Mouse (Mus musculus): ENCODE results near the gene Aldh3b1.

Aldh3b1 gene

DNA sequence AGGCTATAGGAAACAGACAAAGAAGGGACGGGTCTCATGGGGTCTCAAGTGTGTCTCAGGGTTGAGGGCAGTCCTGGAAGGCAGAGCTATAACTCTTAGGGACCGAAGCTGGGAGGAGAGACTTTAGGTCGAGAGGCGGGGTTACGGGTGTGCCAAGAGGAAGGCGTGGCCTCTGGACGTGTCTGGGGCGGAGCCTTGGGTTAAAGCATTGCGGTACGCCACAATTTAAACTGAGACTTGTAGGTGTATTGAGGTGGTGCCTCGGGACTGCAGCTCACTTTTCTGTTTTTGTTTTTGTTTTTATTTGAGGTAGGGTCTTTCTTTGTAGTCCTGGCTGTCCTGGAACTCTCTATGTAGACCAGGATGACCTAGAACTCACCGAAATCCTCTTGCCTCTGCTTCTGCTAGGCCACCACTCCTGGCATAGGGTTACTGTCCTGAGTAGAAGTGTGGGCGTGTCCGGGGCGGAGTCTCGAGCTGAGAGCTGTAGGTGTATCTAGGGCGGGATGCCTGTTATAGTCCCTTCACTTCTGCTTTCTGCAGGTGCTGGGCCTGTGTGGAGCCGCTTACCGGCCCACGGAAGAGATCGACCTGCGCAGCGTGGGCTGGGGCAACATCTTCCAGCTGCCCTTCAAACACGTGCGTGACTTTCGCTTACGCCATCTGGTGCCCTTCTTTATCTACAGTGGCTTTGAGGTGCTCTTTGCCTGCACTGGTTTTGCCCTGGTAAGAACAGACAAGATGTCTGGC is 13.6 kb upstream of the Aldh3b1 start:
- peak; percentile 69 for DNase-seq

DNA sequence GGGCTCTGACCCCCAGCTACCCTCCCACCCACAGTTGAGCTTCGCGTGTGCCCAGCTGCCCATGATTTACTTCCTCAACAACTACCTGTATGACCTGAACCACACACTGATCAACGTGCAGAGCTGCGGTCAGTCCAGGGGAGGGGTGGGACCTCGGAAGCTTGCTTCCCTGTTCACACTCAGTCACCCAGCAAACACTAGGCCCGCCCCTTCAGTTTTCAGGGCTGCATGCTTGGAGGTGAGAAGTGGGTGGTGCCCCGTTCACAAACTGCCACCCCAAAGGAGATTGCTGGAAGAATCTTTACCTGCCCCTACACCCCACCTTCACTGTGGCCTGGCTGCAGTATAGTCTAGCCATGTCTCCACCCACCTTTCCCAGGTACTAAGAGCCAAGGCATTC is 12.7 kb upstream of the Aldh3b1 start:
- no peak for DNase-seq

DNA sequence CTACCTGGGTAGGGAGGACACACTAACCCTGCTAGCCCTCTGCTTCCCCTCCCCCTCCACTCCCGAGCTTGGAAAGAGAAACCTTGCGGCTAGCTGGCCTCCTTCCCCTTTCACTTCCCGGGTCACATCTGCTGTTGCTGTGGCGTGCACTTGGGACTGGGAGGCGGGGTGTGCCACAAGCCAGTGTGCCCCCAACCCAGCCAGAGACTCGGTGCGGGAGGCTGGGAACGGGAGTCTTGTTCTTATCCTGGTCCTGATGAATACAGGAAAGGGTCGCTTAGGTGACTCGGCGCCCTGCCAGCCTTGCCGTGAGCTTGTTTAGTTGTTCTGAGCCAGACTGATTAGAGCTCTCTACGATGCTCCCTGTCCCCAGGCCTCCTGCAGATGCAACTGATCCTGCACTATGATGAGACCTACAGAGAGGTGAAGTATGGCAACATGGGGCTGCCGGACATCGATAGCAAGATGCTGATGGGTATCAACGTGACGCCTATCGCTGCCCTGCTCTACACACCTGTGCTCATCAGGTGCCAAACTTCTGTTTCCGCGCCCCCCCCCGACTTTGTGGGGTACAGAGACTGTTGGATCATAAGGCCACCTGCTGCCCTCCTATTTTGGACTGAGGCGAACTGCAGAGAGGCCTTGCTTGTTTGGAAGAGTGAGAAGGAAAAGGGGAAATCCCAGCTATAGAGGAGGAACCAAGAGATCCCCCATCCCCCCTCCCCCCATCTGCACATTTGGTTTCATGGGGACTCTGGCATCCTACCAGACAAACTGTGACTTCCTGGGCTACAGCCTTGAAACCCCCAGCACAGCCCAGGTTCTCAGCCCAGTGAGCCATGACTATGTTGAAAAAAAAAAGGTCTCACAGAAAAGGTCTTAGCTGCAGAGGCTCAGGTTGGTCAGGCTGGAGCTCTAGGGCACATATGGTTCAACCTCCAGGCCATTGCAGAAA is 6.6 kb upstream of the Aldh3b1 start:
- DNase-seq, result peak; percentile 60

DNA sequence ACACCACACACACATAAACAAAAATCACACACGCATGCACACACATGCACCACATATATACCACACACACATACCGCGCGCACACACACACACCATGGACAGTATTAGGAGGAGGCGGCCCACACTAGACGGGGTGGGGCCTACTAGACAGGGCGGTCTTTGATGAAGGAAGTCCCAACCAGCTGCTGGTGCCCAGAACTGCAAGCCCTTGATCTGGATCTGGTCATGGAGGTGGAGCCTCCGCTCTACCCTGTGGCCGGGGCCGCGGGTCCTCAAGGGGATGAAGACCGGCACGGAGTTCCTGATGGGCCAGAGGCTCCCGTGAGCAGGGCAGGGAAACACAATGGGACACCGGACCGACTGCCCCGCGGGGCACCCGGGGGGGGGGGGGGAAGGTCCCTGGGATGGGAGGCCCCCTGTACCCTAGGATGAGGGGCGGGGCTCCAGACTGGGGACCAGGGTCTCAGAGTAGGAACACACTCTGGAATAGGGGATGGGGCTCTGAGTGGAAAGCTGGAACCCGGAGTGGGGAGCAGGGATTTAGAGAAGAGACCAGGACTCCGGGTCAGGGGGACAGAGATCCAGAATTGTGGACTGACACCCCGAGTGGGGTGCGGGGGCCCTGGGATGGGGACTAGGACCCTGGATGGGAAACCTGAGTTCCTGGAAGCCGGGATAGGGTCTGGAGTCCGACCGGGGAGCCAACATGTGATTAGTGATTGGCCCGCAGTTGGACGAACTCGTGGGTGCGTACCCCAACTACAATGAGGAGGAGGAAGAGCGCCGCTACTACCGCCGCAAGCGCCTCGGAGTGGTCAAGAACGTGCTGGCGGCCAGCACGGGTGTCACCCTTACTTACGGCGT is 5.7 kb upstream of the Aldh3b1 start, which contains the start of gene Unc93b1:
TSS of gene Unc93b1 (plus strand) at position 155 of the 864 bp plus-strand sequence.
- DNase-seq, result peak; percentile 27

DNA sequence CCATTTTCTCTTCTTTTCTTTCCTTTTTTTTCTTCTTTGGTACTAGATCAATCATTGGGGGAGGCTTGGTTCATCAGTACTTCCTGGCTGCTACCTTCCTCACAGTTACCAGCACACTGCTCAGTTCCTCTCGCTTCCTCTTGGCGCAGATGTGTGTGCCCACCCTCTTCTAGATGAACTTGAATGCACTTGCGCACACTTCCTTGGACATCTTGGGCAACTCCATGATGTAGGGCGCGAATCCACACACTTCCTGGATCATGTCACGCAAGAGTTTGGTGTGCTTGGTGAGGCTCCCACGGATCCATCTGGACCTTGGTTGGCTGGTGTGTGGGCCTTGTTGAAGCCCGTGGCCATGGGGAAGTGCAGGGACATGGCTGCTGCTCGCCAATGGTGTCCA is 2.1 kb upstream of the Aldh3b1 start:
- no peak for DNase-seq

DNA sequence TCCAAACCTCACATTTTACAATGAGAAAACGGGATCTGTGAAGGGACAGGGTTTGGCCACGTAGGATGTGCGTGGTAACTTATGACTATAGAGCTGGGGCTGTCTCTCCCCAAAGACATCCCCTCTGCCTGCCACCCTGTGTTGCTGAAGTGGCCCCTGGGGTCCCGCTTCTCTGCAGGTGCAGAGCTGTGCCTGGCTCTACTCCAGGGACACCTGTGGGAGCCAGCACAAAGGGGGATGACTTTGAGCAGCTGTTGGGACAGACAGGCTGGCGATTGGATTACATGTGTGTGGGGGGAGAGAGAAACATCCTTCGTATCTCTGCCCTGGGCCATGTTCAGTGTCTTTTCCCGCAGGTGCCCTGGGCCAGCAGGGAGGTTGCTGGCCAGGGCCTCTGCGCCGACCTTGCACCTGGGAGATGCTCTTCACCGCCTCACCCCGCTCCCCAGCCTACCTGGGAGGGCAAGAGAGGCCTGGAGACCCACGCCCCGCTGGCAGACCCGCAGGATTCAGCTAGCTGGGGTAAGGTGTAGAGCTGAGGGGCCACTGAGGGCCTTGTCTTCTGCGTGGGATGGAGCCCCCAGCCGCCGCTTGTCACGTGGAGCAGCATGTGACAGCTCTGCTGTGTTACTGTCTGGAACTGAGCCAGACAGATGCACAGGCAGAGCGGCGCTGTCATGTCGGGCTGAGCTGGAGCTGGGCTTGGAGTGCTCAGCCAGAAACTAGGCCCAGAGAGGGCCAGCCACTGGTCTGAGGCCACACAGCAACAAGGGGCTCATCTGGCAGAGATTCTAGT is 852 bp upstream of the Aldh3b1 start:
- peak; percentile 71 for DNase-seq

DNA sequence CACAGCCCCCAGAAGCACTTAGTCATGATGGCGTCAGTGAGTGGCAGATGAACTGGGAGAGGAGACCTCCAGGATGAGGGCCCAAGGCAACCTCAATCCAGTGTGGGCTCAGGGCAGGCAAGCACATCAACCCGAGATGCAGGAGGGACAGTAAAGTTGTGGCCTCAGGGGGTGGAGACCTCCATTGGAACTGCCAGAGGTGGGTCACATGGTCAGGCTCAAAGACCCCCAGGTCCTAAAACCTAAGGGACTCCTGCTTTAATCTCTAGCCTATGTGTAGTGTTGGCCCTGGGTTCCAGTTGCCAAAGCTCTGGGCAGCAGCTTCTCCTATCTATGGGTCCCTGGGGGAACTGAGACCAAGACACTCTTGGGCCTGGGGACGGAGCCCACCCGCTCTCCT is 829 bp downstream of the Aldh3b1 start:
- no peak for DNase-seq

DNA sequence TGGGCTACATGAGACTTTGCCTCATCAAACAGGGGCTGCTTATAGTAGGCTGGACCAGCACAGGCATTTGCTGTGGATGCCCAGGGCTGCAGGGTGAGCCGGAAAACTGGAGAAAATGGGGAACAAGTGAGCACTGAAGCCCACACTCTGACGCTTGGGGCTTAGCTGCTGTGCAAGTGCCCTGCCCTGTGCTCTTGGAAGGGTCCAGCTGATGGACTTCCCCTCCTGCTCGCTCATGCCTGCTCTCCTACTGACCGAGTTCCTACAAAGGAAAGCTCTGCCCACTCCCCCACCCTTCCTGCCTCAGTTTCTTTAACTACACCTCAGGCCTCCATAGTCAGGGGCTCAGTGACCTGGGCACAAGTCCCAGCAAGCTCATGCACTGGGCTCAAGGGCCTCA is 1.6 kb downstream of the Aldh3b1 start:
- DNase-seq, result no peak

DNA sequence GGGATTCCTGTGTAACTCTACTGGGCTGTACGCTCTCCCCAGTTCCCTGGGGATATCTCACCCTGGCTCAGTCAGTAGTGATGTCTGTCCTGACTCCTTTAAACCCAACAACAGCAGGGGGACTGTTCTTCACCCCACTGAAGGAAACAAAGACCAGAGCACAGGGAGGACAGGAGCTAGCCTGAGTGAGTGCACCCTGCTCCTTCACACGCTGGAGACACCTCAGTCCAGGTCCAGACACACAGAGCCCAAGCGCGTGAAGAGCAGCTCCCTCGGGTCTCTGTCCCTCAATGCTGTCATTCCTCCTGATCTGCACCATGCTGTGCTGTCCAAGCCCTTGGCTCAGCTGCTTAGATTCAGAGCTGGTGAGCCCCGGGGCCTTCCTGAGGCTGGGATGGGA is 2.9 kb downstream of the Aldh3b1 start:
- no peak for DNase-seq

DNA sequence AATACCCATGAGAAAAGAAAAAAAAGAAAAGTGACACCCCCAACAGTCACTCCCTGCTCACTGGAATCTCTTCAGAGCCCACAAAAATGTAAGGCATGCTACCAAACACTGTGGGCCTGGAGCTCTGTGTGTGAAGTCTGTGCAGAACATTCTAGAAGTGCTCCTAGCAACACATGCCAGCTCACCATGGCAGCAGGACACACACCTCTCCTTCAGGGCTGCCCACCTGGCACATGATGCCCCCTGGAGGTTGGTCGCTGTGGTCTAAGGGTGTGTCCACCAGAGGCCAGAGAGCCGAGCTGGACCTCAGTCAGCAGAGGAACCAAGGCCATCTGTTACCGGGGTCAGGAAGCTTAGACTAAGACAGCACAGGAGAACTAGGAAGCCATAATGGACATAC is 3.3 kb downstream of the Aldh3b1 start:
- DNase-seq, result no peak

DNA sequence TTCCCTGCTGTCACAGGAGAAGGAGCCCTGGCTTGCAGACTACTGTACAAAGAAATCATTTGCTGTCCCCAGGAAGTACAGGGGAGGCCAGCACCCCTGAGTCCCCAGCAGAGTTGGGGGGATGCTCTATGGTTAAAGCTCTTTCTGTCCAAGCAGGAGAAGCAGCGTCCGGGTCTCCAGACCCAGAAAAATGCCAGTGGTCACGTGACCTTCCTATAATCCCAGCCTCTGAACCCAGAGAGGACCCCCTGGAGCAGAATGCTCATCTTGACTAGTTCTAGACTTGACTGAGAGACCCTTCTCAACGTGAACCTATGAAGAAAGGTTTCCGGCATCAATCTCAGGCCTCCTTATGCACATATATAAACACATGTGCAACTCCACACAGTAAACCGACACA is 3.7 kb downstream of the Aldh3b1 start:
- no peak for DNase-seq

DNA sequence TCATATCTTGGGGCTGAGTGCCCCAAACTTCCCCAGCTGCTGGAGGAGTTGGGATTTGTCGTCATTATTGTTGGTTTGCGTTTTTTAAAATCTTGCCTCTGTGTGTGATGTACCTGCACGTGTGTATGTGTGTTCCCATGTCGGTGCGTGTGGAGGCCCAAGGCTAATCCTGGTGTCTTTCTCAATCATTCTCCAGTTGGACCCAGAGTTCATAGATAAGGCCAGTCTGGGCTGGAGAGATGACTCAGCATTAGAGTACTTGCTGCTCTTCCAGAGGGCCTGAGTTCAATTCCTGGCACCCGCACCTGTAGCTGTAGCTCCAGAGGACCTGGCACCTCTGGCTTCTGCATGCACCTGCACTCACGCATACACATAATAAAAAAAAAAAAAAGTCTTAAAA is 4.7 kb downstream of the Aldh3b1 start:
- no peak for DNase-seq

DNA sequence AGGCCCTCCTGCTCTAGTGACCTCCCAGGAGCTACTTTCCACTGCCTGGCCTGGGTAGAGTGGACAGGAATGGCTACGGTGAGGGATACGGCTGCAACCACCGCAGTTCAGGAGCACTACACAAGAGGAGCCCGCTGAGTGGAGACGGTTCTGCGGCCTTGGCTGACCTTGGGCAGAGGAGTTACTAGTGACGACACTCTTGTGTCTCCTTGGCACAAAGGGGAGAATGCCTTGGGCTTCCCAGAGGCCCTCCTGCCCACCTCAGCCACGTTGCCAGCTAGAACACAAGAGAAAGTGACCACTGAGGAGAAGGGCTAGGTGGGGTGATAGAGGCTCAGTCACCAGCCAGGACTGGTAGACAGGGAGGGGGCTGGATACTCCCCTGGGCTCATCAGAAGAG is 5.4 kb downstream of the Aldh3b1 start:
- no peak for DNase-seq

DNA sequence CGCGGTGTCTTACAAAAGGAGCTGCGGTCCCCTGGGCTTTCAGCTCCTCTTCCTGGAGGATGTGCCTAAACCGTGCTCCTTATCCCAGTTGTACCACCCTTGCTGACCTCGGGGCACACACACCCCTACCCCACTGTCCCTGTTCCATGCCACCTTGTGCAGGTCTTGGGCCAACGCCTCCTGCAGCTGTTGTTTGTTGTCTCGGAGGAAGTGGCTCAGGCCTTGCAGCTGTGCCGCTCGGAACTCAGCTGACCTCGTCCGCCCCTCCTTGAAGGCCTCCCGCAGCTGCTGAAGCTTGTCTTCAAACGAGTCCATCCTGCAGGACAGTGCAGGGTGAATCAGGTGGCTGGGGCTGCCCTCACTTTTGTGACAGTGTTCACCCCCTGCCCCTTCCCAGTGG is 6.0 kb downstream of the Aldh3b1 start:
- DNase-seq, result peak; percentile 52

DNA sequence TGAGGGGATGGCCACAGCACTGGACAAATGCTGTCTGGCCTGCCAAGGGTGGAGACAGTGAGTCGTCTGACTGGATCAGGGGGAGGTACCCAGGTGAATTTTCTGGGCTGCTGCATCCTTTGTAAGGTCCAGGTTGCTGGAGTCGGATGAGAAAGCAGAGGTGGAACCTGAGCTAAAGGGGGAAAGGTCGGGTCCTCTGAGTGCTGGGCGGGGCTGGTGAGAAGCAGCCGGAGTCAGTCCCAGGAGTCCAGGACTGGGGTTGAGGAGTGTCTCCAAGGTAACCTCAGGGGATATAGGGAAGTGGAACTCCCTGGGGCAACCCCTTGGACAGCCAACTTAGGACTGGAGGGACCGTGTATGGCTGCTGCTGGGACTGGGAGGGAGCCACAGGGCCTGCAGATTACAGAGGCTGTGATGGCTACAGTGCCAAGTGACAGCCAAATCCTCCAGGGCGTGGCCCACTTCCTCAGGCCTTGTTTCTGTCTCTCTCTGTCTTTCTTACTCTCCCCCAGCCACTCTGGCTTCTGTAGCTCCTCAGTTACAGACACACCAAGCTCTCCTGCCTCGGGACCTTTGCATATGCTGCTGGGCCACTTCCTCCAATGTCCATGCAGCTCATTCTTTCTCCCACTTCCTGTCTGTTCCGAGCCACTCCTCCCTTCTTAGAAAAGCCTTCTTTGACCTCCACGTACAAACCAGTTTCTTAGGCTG is 6.8 kb downstream of the Aldh3b1 start:
- no peak for DNase-seq

DNA sequence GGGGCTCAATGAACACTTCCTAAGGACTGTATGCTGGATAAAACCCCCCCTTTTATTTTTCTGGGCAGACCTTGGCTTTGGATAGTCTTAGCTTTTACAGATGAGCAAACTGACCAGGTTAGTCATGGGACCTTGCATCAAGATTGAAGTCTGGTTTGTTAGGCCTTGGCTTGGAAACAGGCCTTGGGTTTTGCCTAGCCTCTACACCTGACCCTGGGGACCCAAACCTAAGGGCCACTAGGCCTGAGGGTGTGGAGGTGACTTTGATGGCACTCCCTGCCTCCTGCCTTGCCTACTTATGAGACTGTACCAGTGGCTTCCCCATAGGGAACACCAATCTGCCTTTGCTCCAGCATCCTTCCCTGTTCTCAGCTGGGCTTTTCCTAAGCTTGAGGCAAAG is 9.7 kb downstream of the Aldh3b1 start:
- DNase-seq, result no peak

DNA sequence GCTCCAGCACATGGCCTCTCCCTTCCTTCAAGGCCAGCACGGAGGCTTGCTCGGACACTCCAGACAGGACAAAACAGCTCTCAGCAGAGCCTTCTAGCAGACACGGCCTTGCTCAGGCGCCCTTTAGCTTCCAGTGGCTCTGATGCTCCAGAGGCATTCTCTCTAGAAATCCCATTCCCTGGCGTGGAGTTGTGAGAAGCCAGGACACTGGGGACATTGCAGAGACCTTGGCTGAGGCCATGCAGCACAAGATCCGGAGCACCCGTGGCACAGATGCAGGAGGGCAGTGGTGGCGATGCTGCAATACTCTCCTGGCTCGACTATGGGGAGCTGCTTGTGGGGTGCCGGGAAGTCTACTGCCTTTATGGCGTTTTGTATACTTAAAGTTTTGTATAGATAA is 12.9 kb downstream of the Aldh3b1 start:
- DNase-seq, result no peak

DNA sequence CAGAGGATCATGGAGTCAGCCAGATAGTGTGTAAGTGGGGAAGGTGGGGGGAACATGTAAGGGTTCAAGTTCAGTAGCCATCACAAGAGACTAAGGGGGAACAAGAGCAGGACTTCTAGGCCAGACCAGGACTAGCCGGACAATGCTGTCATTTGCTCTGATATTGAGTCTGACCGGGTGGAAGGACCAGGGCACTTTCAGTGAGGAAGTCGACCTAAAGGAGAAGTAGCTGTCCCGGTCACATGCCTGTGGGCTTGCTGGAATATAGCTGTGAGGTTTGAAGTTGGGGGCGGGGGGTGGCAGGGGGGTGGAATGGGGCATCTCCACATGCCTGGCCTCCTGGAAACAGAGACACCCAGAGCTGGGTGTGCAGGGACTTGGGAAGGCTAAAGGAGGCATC is 15.1 kb downstream of the Aldh3b1 start:
- no peak for DNase-seq

DNA sequence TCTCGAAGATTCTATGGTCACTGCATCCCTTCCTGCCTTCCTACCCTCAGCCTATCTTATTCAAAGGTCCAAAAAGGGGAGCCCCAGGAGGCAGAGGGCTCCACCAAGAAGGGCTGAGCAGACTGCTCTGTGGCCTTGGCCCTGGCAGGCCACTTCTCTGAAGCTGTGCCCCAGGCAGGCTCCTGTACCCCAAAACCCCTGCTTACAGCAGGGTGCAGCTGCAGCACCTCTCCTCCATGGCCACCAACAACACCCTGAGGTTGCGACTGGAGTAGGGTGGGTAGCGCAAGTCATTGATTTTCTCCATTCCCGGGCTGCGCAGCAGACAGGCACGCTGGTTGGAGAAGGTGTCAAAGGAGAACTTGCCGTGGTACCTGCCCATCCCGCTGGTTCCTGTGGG is 15.9 kb downstream of the Aldh3b1 start:
- no peak for DNase-seq

DNA sequence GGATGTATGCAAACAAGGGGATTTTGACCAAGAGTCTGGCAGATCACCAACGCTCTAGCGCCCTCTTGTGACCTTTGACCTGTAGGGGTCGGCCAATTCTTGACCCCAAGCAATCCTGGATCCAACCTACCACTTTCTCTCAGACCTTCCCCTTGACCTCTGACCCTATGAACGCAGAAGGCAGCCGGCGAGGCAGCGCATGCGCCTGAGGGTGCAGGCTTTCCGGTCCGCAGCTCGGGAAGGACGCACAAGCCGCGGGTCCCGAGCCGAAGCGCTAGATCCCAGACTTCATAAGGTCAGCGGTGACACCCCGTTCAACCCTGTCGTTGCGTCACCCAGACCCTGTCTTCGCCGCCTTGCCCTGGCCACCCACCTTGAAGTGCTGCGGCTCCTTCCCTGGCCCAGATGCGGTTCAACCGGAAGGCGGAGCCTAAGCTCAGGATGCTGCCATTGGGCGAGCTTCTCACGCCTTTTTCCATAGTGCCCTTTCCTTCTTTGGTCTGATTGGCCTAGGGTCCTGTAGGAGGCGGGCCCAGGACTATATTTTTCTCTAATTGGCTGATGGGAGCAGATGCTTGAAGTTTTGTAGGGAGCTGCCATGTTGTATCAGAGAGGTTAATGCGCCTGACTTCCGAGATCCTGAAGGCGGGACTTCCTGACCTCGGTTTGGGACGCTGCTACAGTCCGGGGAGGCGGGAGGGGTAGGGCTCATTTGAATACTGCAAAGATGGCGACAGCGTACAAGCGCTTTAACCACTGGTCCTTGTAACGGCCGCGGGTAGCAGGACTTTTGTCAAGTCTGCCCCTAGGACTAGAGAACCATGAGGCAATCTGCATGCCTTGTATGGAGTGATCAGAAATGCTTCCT is 17.0 kb downstream of the Aldh3b1 start, which contains the start of gene Ndufs8:
TSS of gene Ndufs8 (minus strand) at position 438 of the 868 bp plus-strand sequence.
- peak; percentile 92 for DNase-seq
